Comparison of ENCODE assay signal across 14 mouse cellular contexts in genomic region chr4:97581314-97582063, GRCm38 (mm10).
A peak's percentile ranks its signal among the peaks of the same experiment; 100 is the strongest.
DNase-seq lines count a peak whose midpoint lies in the region; ATAC-seq and TF ChIP-seq lines count a peak whose summit lies in the region.
"Had no signal": no experiment of that assay in that cellular context is flagged by ENCODE, and none has a peak within 500 bp of the region (broad histone marks: within the 10 kb centered on the region; RNA-seq: fewer than 3 reads in every experiment).

No protein-coding gene starts in this region.

- no peak overlapping the region for H3K27ac ChIP-seq in cerebellum, adult 2 months (ENCODE audit: insufficient read depth, low read length)
- H3K27ac ChIP-seq in neural tube, embryonic 12.5 days: no peak overlapping the region
- no peak overlapping the region for H3K27ac ChIP-seq in limb, embryonic 11.5 days (replicated peaks; ENCODE audit: low read depth, low read length)
- H3K27ac ChIP-seq: liver, embryonic 13.5 days had no signal

- H3K4me1 ChIP-seq in cerebellum, adult 2 months (ENCODE audit: control insufficient read depth, insufficient read depth, low read length): no peaks in the 10 kb centered on the region
- H3K4me1 ChIP-seq in neural tube, embryonic 12.5 days: peaks cover 5% of the 10 kb centered on the region
- H3K4me1 ChIP-seq in limb, embryonic 11.5 days (ENCODE audit: control insufficient read depth, insufficient read depth, low read length): peaks cover 40% of the 10 kb centered on the region
- H3K4me1 ChIP-seq: liver, embryonic 13.5 days had no signal

- H3K27me3 ChIP-seq in cerebellum, adult 2 months (ENCODE audit: control insufficient read depth, insufficient read depth, low read length): no peaks in the 10 kb centered on the region
- H3K27me3 ChIP-seq in neural tube, embryonic 12.5 days (replicated peaks): no peaks in the 10 kb centered on the region
- no peaks in the 10 kb centered on the region for H3K27me3 ChIP-seq in limb, embryonic 11.5 days (ENCODE audit: control insufficient read depth, insufficient read depth, low read length)
- H3K27me3 ChIP-seq: liver, embryonic 13.5 days had no signal

- DNase-seq in cerebellum, adult 2 months: peak; percentile 29 to 38
- DNase-seq in cerebellum, adult 8-10 months: no peak
- DNase-seq in neural tube, embryonic 10.5 days (ENCODE audit: extremely low spot score, low spot score): no peak
- peak; percentile 29 for DNase-seq in limb, embryonic 11.5 days (ENCODE audit: low spot score)
- no peak for DNase-seq in lung, adult 18-20 months
- DNase-seq in kidney, postnatal 25 days: no peak
- no peak for DNase-seq in gastrocnemius, adult 18-20 months (ENCODE audit: low spot score)
- DNase-seq: adrenal gland, adult 2 months; cerebellum, adult 9-10 months; heart, postnatal 36 days; kidney, postnatal 10 days; liver, embryonic 13.5 days; thymus, postnatal 36 days had no signal

- no peak for TF ChIP-seq POLR2A in cerebellum, adult 2 months (IDR thresholded peaks at IDR 0.05; ENCODE audit: borderline replicate concordance, insufficient read depth, low read length)

- H3K9me3 ChIP-seq in neural tube, embryonic 12.5 days: no peaks in the 10 kb centered on the region
- H3K9me3 ChIP-seq in limb, embryonic 11.5 days (ENCODE audit: control insufficient read depth, low read length): no peaks in the 10 kb centered on the region
- H3K9me3 ChIP-seq: liver, embryonic 13.5 days had no signal

- ATAC-seq in neural tube, embryonic 12.5 days (ENCODE audit: low FRiP score, low read depth): no peak
- ATAC-seq in limb, embryonic 11.5 days (ENCODE audit: insufficient number of reproducible peaks, low FRiP score, low TSS enrichment, low read depth): no peak

- peak overlapping the region; percentile 12 for H3K4me3 ChIP-seq in cerebellum, adult 2 months (replicated peaks; ENCODE audit: insufficient read depth, low read depth, low read length)
- no peak overlapping the region for H3K4me3 ChIP-seq in neural tube, embryonic 12.5 days
- no peak overlapping the region for H3K4me3 ChIP-seq in limb, embryonic 11.5 days (ENCODE audit: low read depth, low read length)
- H3K4me3 ChIP-seq: liver, embryonic 13.5 days had no signal

- no peak overlapping the region for H3K9ac ChIP-seq in neural tube, embryonic 12.5 days
- H3K9ac ChIP-seq in limb, embryonic 11.5 days (ENCODE audit: low read length): no peak overlapping the region
- H3K9ac ChIP-seq: liver, embryonic 13.5 days had no signal

- no peak for TF ChIP-seq CTCF in cerebellum, adult 2 months (IDR thresholded peaks at IDR 0.05; ENCODE audit: borderline replicate concordance, insufficient read depth, low read depth, low read length)

- 68% methylated on average over 12 of the region's 12 CpGs for WGBS in cerebellum, adult 2 months
- 60% methylated on average over 12 of the region's 12 CpGs for WGBS in neural tube, embryonic 12.5 days
- 19% methylated on average over 12 of the region's 12 CpGs for WGBS in limb, embryonic 11.5 days

- 0 out of 2 replicates have a peak overlapping the region, but pooled peaks have one; percentile 13 for H3K4me2 ChIP-seq in neural tube, embryonic 12.5 days (replicated peaks)
- peak overlapping the region; percentile 25 for H3K4me2 ChIP-seq in limb, embryonic 11.5 days (ENCODE audit: low read depth, severe bottlenecking)
- H3K4me2 ChIP-seq: liver, embryonic 13.5 days had no signal

- no peaks in the 10 kb centered on the region for H3K36me3 ChIP-seq in neural tube, embryonic 12.5 days
- no peaks in the 10 kb centered on the region for H3K36me3 ChIP-seq in limb, embryonic 11.5 days (ENCODE audit: control insufficient read depth, insufficient read depth, low read length)
- H3K36me3 ChIP-seq: liver, embryonic 13.5 days had no signal

Comparison
In these comparisons a context has a peak if more than half of its experiments do, and no peak if none do; other contexts are left out.
1. DNase-seq: peak in cerebellum, adult 2 months (2 of 2) and limb, embryonic 11.5 days (single experiment); none in cerebellum, adult 8-10 months (single experiment), neural tube, embryonic 10.5 days (single experiment), lung, adult 18-20 months (0 of 2), kidney, postnatal 25 days (0 of 2) and gastrocnemius, adult 18-20 months (single experiment).